Mouse (Mus musculus): ENCODE results near the gene Fgfbp3. TPM values are rescaled to one million over a fixed set of nuclear protein-coding genes. Genes with fewer than 3 reads are reported as not detected.
"Not testable (repeated sequence)": the region's sequence is repeated elsewhere in the genome, so short reads cannot be mapped to it uniquely, and the experiment has no call there.

The Fgfbp3 gene
- total RNA-seq, 2 experiments from 2014 or later = 8.1 to 8.2 TPM

DNA sequence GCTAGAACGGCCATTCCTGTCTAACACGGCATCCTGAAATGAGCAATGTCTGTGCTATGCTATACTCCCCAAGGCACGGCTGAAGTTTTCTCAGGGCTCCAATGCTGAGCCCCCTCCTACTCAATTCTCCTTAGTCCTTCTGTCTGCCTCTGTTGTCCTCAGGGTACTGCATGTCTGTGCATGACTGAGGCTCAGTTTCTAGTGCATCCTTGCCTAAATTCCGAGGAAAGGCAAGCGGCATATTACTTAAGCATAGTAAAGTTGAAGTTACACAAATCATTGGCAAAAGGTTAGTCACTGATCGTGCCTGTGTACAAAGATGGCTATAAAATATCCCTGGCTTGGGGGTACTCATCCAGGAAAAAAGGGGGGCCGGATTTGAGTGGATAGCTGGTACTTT is 6.4 kb downstream of the Fgfbp3 start:
- DNase-seq (ENCODE audit: low spot score in 2 of 2) = no peak

DNA sequence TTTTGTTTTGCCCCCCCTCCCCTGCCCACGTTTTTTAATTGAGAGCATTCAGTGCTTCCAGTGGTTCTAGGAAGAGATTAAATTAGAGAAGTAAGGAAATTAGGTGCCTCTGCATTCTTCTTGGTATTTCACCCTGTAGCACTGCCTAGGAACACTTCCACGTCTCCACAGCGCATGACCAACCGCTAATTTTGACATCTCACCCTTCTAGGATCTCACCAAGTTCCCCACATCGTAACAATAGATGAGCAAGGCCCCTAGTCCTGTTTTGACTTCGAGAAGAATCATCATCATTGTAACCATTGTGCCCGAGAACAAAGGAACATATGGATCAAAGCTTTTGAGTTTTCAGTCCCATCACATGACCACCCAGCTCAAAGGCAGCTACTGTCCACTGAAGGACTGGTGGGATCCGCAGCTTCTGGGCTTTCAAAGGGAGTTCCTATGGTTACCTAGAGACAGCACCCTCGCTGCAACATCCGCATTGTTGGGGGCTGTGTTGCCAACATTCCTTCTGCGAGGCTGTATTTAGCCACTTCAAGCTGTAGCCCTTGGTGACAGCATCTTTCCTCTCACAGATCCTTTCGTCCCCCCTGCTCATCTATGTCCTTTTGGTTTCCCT is 8.9 kb downstream of the Fgfbp3 start:
- DNase-seq (ENCODE audit: low spot score in 2 of 2) = peak; percentile 23 to 59

DNA sequence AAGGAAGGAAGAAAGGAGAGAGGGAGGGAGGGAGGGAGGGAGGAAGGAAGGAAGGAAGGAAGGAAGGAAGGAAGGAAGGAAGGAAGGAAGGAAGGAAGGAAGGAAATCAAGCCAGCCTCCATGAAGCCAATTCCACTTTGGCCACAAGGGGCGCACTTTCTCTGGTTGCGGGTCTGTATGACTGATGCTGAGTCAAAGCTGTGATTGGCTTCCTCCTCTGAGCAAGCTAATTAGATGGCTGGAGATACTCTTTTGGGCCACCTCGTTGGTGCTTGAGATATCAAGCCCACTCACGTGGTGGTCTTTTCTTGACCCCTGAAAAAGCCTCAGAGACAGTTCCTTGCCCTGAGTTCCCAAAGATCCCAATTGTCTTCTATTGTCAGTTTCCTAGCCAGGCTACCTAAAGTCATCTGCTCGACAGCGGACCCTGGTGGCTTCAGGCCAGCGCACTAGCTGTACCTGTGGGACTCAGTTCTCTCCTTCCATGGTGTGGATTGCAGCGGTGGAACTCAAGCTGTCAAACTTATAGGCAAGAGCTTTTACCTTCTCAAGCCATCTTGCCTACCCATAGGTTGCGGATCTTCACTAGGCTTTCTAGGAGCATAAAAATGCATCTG is 9.6 kb downstream of the Fgfbp3 start:
- peak in 1 of 2 experiments; percentile 63 for DNase-seq (ENCODE audit: low spot score in 2 of 2)

DNA sequence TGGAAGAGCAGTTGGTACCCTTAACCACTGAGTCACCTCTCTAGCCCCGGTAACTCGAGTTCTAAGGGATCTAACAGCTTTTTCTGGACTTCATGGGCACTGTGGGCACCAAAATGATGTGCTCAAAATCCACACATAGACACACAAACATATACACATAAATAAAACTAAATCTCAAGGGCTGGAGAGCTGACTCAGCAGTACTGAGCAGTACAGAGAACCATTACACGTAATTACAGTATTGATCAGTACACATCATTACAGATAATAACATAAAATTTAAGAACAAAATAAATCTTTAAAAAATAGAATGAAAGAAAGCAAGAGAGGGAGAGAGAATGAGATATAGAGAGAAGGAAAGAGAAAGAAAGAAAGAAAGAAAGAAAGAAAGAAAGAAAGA is 10.3 kb downstream of the Fgfbp3 start:
- no peak for DNase-seq (ENCODE audit: low spot score in 2 of 2)

DNA sequence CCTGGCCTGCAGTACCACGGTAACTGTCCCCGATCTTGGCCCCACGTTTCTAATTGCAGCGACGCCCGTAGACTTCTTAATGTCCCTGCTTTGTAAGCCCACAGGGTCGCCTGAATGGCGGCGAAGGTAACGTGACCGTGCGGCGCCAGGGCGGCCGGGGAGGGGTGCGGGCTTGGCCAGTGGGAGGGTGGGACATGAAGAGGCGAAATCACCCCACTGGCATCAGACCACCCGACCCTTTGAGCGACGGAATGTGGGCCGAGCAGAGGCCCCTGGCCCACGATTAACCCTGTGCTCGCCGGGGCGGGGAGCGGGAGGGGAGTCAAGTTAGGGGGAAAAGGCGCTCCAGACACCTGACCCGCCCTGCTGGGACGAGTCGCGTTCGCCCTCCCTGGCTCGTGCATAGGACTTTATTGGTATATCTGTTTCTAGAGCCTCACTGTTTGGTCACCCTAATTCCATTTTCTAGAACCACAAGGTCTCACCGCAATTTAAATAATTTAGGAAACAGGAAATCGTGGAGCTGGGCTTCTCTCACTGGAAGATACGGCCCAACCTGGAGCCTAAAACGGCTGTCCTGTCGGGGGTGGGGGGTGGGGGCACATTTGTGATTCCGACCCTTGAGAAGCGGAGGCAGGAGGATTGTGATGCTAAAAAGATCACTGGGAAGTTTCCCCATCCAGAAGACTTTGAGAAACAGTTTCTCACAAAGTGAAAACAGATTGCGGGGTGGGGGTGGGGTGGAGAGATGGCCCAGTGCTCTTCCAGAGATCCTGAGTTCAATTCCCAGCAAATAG is 15.0 kb downstream of the Fgfbp3 start:
- DNase-seq (ENCODE audit: low spot score in 2 of 2) = peak; percentile 33 to 37

DNA sequence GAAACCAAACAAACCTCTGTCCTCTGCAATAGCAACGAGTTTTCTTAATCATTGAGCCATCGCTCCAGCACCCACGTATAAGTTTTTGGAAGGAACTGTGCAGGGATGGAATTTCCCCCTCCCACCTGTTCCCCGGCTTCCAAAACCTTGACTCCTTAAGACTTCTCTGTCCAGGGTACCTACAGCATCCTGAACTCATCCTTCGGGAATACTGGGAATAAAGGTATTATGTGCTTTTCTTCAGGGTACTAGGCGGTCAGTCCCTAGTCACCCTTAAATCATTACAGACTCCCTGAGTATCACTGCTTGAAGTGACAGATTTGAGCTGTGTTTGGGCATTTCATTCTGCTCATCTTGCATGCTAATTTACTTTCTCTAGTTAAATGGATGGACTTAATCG is 16.0 kb downstream of the Fgfbp3 start:
- DNase-seq (ENCODE audit: low spot score in 2 of 2) = no peak

DNA sequence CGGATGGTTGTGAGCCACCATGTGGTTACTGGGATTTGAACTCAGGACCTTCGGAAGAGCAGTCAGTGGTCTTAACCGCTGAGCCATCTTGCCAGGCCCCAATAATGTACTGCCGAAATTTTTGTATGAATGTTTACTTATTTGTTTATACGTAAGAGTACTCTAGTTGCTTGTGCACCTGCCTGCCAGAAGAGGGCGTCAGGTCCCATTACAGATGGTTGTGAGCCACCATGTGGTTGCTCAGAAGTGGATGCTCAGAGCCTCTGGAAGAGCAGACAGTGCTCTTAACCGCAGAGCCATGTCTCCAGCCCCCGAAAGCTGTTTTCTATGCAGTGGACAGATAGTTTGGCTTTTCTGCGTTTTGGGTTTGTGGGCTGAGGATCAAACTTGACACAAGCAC is 21.6 kb downstream of the Fgfbp3 start:
- DNase-seq (ENCODE audit: low spot score in 2 of 2) = no peak

DNA sequence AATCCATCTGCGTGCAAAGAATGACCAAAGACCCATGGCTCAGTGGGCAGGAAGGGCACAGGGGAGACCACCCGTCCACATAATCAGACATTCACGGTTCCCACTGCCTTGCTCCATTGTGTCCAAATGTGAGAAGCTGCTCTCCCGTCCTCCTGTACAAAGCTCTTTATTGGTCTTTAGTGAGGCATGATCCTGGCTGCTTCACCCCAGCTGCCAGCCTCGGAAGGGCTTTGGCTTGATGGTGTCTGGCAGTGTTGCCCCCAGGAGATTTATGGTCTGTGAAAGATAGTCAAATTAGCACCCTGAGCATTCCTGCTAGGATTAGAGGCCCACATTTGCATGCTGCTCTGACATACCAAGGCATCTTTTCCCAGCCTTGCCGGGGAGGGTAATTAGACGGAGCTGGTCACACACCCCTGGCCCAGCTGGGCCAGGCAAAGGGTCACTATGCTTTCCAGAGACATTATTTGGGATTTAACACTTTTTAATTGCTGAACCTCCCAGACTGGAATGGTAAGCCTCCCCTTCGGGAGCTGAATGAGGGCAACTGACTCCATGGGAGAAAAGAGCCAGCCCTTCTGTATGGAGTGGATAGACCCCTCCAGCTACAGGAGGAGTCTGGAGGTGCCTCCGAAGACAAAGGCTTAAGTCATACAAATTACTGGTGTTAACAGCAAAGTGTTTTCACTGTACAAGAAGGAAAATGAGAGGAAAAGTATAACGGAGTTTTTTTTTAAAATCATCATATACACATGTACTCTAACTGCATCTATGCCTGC is 22.4 kb downstream of the Fgfbp3 start:
- DNase-seq (ENCODE audit: low spot score in 2 of 2) = no peak

DNA sequence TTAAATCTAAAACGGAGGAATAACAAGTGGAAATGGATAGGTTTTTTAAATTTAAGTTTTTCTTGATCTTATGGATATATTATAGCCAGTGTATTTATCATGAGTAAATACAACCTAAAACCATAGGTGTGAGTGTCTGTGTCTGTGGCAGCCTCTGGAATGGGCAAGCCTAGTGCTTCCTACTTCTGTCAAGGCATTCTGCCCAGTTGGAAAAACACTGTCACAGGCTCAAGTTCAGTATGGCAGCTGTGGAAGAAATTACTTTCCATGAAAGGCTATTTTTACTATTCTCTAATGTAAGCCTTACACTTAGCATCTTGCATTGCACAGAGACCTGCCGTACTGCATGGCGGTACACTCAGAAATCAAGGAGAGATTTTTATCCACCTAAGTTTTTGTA is 27.7 kb downstream of the Fgfbp3 start:
- no peak for DNase-seq (ENCODE audit: low spot score in 2 of 2)

DNA sequence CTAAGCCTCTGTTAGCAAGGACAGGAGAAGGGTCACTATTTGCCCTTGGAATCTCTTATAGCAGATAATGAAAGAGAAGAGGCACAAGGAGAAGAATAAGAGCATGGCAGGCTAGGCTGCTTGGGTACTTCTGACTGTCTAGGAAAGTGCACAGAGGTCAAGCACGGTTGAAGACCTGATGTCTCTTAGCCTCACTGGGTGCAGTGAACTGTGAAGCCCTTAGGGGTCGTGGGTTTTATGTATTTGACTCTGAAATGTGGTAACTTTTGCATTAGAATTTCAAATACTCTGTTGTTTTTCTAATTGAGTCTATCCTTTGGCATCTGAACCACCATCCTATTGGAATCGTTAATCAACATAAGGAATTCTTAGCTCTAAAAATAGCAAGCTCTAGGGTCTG is 31.7 kb downstream of the Fgfbp3 start:
- DNase-seq (ENCODE audit: low spot score in 2 of 2) = no peak

DNA sequence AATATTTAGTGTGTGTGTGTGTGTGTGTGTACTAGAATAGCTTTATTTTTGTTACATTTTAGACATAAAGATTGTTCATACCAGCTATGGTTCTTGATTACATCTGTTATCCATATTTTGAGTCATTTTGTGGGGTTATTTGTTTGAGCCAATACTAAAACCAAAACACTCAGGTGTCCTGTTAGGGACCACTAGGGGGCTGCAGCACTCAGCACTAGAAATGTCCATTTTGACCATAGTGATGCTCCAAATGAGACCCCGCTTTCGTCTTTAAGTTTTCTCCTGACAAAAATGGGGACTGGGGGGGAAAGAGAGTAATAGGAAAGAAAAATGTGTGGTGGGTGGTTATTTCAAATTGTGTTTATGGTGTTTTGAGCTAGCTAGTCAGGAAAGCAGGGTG is 33.1 kb downstream of the Fgfbp3 start:
- no peak for DNase-seq (ENCODE audit: low spot score in 2 of 2)

DNA sequence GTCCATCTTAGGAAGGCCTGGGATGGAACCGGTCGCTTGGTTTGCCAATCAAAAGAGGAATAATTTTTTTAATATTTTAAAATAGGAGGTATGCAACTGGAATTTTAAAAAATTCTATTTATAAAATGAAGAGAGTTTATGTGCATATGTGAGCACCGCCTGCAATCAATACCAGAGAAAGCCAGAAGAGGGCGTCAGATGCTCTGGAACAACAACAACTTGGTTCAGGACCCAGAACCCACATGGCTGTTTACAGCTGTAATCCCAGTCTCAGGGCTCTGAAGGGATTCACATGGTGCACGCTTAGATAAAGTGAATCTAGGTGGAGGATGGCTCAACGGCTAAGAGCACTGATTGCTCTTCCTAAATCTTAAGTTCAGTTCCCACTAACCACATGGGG is 36.3 kb downstream of the Fgfbp3 start:
- DNase-seq (ENCODE audit: low spot score in 2 of 2) = peak in 1 of 2 experiments; percentile 28

DNA sequence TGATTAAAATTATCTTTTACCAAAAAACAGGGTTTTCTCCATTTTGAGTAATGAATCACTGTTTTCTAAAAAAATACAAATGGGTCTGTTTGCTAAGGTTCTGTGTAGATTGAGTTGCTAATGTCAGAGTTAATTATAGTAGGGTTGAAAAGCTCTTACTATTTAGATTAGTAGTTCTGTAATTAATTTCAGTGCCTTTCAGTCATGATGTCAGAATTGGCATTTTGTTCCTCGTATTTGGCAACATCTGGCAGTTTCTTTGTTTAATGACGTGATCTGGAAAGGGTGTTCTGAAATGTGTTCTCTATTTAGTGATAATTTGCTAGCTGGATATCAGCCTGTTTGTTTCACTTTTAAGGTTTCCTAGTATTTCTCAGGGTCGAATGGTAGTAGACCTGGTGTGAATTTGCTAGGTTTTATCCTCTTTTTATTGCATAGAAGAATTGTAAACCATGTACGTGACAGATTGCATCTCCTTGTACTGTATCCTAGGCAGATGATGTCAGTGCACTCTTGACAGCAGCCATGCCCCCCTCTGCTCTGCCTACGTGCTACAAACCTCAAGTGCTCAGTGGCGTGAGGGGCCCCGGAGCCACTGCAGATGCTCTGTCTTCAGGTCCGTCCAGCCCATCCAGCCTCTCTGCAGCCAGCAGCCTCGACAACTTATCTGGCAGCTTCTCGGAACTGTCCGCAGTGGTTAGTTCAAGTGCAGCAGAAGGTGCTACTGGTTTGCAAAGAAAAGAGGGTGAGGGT is 40.5 kb downstream of the Fgfbp3 start:
- no peak for DNase-seq (ENCODE audit: low spot score in 2 of 2)

DNA sequence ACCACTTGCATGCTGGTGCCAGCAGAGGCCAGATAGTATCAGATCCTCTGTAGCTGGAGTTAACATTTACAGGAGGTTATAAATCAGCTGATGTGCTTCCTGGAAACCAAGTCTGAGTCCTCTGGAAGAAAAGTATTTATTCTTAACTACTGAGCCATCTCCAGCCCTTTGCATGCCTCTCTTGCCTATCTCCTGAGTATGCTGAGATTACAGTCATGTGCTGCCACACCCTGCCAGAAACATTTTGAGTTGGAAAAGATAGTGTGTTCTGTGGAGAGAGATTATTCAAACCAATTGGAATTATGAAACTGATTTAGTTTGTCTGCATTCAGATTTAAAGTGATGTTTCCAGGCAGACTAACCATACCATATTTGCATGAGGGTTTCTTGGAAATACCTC is 42.1 kb downstream of the Fgfbp3 start:
- no peak for DNase-seq (ENCODE audit: low spot score in 2 of 2)

DNA sequence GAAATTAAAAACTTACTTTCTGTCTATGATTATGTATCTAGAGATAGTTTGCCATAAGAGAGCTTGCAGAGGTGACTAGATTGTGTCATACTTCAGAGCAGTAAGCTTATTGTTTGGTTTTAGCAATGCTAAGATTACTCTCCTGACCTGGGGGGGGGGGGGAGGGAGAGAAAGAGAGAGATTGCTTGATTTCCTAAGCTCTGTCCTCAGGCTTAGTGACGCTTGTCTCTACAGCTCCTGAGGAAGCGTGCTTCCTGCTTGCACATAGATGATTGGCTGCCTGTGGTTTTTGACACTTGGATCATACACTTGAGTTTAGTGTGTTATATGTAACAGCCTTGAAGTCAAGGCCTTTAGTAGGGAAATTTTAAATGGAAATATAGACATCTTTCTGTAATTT is 44.8 kb downstream of the Fgfbp3 start:
- DNase-seq (ENCODE audit: low spot score in 2 of 2) = no peak

DNA sequence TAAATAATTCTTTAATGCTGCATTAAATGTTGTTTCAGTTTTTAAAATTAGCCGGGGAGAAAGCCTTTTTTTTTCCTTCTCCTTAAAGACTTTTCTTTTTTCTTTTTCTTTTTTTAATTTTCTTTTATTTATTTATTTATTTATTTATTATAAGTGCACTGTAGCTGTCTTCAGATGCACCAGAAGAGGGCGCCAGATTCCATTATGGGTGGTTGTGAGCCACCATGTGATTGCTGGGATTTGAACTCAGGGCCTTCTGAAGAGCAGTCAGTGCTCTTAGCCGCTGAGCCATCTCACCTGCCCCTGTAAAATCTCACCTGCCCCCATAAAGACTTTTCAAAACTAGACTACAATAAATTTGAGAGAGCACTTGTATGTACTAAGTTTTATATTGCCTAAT is 50.7 kb downstream of the Fgfbp3 start:
- not testable (repeated sequence) for DNase-seq (ENCODE audit: low spot score in 2 of 2)

Other genes starting within 250 kb of the Fgfbp3 start
- 10 to 100 TPM; 48.8 to 61.9 TPM for gene Ppp1r3c, start 183.0 kb downstream of the Fgfbp3 start, total RNA-seq (2021)
- gene Tnks2, start 85.4 kb downstream of the Fgfbp3 start, total RNA-seq (2021) = 100 to 1,000 TPM; 110 to 117 TPM
- gene Btaf1, start 6.5 kb upstream of the Fgfbp3 start, total RNA-seq (2021) = 10 to 100 TPM; 37.6 to 40.0 TPM